Mouse (Mus musculus): Measurements from ENCODE around the gene BC035044. TPM values are rescaled to one million over a fixed set of nuclear protein-coding genes. Genes with fewer than 3 reads are reported as not detected.
"Not testable (repeated sequence)": the region's sequence is repeated elsewhere in the genome, so short reads cannot be mapped to it uniquely, and the experiment has no call there.

Gene BC035044
- polyA plus RNA-seq, 1 experiment from 2014 or later: 0.36 TPM

GRCm38 (mm10) chr6:128802557-128802956, 88.4 kb downstream of the BC035044 start:
- Histone ChIP-seq H3K9ac (replicated peaks; ENCODE audit: low read length) (peak overlapping the region; percentile 52), H3K9me3 (ENCODE audit: control insufficient read depth, low read length) (no peaks in the 10 kb centered on the region), H3K27me3 (ENCODE audit: control insufficient read depth, insufficient read depth, low read length) (no peaks in the 10 kb centered on the region), H3K4me1 (ENCODE audit: control insufficient read depth, insufficient read depth, low read length) (peaks cover 9% of the 10 kb centered on the region; the same call in 1 of the 2 replicates), H3K4me3 (replicated peaks; ENCODE audit: low read depth, low read length) (peak overlapping the region; percentile 39), H3K36me3 (ENCODE audit: control insufficient read depth, insufficient read depth, low read length) (no peaks in the 10 kb centered on the region), H3K4me2 (ENCODE audit: low read length) (peak overlapping the region; percentile 60), H3K27ac (replicated peaks; ENCODE audit: low read depth, low read length) (peak overlapping the region; percentile 83)
- peak; percentile 32 for ATAC-seq (ENCODE audit: low FRiP score, low TSS enrichment)
- WGBS: 11% methylated on average over 10 of the region's 10 CpGs
- no peak for DNase-seq

DNA sequence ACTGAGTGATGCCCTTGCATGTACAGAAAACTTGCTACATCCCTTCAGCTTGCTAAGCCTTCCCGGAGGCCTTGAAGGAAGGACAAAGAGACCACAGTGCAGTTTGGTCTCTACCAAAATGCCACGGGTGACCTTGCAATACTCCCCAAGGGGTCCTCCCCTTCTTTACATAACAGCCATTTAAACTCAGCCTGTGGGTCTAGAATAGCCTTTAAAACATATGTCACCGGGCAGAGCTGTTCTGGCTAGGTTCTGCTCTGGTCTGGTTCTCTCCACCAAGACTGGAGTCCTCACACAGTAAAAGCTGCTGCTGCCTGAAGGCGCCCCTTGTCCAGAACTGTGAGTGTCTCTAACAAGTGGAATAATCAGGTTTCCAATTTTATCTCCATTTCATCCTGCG, 90.2 kb downstream of the BC035044 start:
- 73% methylated on average over 5 of the region's 5 CpGs for WGBS
- not testable (repeated sequence) for DNase-seq; H3K36me3 ChIP-seq (ENCODE audit: control insufficient read depth, insufficient read depth, low read length); ATAC-seq (ENCODE audit: low FRiP score, low TSS enrichment); H3K9ac ChIP-seq (replicated peaks; ENCODE audit: low read length); H3K4me3 ChIP-seq (replicated peaks; ENCODE audit: low read depth, low read length); H3K27me3 ChIP-seq (ENCODE audit: control insufficient read depth, insufficient read depth, low read length); H3K9me3 ChIP-seq (ENCODE audit: control insufficient read depth, low read length)
- Histone ChIP-seq H3K4me1 (ENCODE audit: control insufficient read depth, insufficient read depth, low read length) (peaks cover 10% of the 10 kb centered on the region; the same call in 1 of the 2 replicates), H3K27ac (replicated peaks; ENCODE audit: low read depth, low read length) (0 out of 2 replicates have a peak overlapping the region, but pooled peaks have one; percentile 13), H3K4me2 (ENCODE audit: low read length) (peak overlapping the region; percentile 19)

GRCm38 (mm10) chr6:128799896-128800270, 91.0 kb downstream of the BC035044 start:
- ATAC-seq (ENCODE audit: low FRiP score, low TSS enrichment) (no peak), DNase-seq (peak; percentile 49)
- Histone ChIP-seq H3K27me3 (ENCODE audit: control insufficient read depth, insufficient read depth, low read length) (no peaks in the 10 kb centered on the region), H3K27ac (replicated peaks; ENCODE audit: low read depth, low read length) (peak overlapping the region; percentile 86), H3K9me3 (ENCODE audit: control insufficient read depth, low read length) (no peaks in the 10 kb centered on the region), H3K4me1 (ENCODE audit: control insufficient read depth, insufficient read depth, low read length) (peaks cover 10% of the 10 kb centered on the region; the same call in 1 of the 2 replicates), H3K36me3 (ENCODE audit: control insufficient read depth, insufficient read depth, low read length) (no peaks in the 10 kb centered on the region), H3K4me2 (ENCODE audit: low read length) (peak overlapping the region; percentile 49), H3K4me3 (replicated peaks; ENCODE audit: low read depth, low read length) (peak overlapping the region; percentile 54), H3K9ac (replicated peaks; ENCODE audit: low read length) (peak overlapping the region; percentile 64)
- WGBS: 23% methylated on average over 7 of the region's 7 CpGs

GRCm38 (mm10) chr6:128799144-128799895, 91.6 kb downstream of the BC035044 start:
- peaks cover 10% of the 10 kb centered on the region; the same call in 1 of the 2 replicates for H3K4me1 ChIP-seq (ENCODE audit: control insufficient read depth, insufficient read depth, low read length)
- under 1% methylated on average over 49 of the region's 49 CpGs for WGBS
- DNase-seq (peak; percentile 95), ATAC-seq (ENCODE audit: low FRiP score, low TSS enrichment) (peak; percentile 85)
- H3K27me3 ChIP-seq (ENCODE audit: control insufficient read depth, insufficient read depth, low read length); H3K9me3 ChIP-seq (ENCODE audit: control insufficient read depth, low read length); H3K36me3 ChIP-seq (ENCODE audit: control insufficient read depth, insufficient read depth, low read length): not testable (repeated sequence)
- peak overlapping the region; percentile 64 for H3K9ac ChIP-seq (replicated peaks; ENCODE audit: low read length)
- H3K27ac ChIP-seq (replicated peaks; ENCODE audit: low read depth, low read length): peak overlapping the region; percentile 86
- H3K4me3 ChIP-seq (replicated peaks; ENCODE audit: low read depth, low read length): peak overlapping the region; percentile 54
- peak overlapping the region; percentile 67 for H3K4me2 ChIP-seq (ENCODE audit: low read length)

Small RNAs within 50 kb of the gene (microRNA-seq; reads per million reads assigned to microRNA genes)
- not detected for gene Gm27336

Other genes with a start within 250 kb of the BC035044 start
- gene Clec2h, start 228.7 kb downstream of the BC035044 start, polyA plus RNA-seq (2014; fragmentation: Nextera tagmentation; extraction: Ambion mirVana): not detected in 2 replicates
- gene Klrb1, start 168.1 kb downstream of the BC035044 start, polyA plus RNA-seq (2014; fragmentation: Nextera tagmentation; extraction: Ambion mirVana): 0.45 and 0.94 TPM in 2 replicates
- not detected in 2 replicates for gene Klrb1c, start 101.9 kb downstream of the BC035044 start, polyA plus RNA-seq (2014; fragmentation: Nextera tagmentation; extraction: Ambion mirVana)
- gene Gm44511, start 64.8 kb downstream of the BC035044 start, polyA plus RNA-seq (2014; fragmentation: Nextera tagmentation; extraction: Ambion mirVana): not detected in 2 replicates
- gene Klrb1b, start 64.8 kb downstream of the BC035044 start, polyA plus RNA-seq (2014; fragmentation: Nextera tagmentation; extraction: Ambion mirVana): 0.09 and 0.14 TPM in 2 replicates
- not detected in 2 replicates for gene Clec2i, start 3.5 kb downstream of the BC035044 start, polyA plus RNA-seq (2014; fragmentation: Nextera tagmentation; extraction: Ambion mirVana)
- not detected in 2 replicates for gene Clec2g, start 43.3 kb upstream of the BC035044 start, polyA plus RNA-seq (2014; fragmentation: Nextera tagmentation; extraction: Ambion mirVana)
- gene Klrb1f, start 154.8 kb upstream of the BC035044 start, polyA plus RNA-seq (2014; fragmentation: Nextera tagmentation; extraction: Ambion mirVana): 0.41 and 1.2 TPM in 2 replicates
- not detected in 2 replicates for gene Clec2e, start 209.8 kb upstream of the BC035044 start, polyA plus RNA-seq (2014; fragmentation: Nextera tagmentation; extraction: Ambion mirVana)

Measured in midbrain, embryonic 14.5 days (tissue).